Mouse (Mus musculus): ENCODE results near the gene Ttc13.
A peak's percentile ranks its signal among the peaks of the same experiment; 100 is the strongest.

The Ttc13 gene

DNA sequence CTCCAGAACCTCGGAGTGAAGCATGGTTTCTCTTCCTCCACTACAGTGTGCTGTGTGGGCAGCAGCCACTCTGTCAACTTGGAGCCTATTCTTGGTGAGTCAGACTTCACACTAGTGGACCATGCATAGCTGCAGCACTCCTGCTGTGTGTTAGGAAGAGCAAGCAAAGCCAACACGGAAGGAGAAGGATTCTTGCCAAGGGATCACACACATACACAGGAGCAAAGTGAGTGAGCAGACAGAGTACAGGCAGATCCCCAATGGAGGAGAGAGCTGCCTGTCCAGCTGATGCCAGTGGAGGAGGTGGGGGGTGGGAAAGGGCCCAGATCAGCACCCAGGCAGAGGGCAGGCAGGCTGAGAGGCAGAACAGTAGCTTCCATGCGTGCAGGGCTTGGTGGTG, 19.6 kb downstream of the Ttc13 start:
- no peak for DNase-seq

DNA sequence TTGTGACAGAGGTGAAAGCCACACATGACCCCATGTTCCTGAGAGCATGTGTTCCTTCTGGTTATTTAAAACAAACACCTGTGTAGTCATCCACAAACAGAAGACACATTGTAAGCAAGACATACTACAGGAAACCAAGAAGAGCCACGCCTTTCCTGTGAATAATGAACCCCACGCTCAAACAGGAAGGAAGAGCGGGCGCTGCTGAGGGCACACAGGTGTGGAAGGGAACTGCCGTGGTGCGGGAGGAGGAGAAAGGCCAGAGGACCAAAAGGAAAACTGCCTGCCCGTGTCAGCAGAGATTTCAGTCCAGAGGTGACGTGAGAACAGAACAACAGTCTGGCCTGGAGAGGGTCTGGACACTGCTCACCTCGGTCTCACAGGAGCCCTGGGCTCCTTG, 20.8 kb downstream of the Ttc13 start:
- DNase-seq, result peak; percentile 70 to 85

DNA sequence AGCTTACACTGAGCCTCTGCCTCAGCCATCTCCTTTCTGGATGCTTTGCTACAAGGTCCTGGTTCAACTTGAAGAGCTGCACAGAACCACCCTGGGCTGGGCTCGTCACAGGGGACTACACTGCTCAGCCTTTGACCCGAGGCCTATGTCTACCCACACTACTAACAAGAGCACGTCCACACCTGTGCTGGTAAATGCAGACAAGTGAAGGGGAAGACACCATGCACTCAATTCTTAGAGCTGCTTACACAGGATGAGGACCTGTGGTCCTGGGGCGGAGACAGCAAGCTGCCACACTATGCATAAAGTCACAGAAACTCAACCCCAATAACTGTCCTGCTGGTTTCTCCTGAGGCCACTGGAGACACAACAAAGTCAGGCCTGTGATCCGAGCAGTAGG, 21.5 kb downstream of the Ttc13 start:
- no peak for DNase-seq

DNA sequence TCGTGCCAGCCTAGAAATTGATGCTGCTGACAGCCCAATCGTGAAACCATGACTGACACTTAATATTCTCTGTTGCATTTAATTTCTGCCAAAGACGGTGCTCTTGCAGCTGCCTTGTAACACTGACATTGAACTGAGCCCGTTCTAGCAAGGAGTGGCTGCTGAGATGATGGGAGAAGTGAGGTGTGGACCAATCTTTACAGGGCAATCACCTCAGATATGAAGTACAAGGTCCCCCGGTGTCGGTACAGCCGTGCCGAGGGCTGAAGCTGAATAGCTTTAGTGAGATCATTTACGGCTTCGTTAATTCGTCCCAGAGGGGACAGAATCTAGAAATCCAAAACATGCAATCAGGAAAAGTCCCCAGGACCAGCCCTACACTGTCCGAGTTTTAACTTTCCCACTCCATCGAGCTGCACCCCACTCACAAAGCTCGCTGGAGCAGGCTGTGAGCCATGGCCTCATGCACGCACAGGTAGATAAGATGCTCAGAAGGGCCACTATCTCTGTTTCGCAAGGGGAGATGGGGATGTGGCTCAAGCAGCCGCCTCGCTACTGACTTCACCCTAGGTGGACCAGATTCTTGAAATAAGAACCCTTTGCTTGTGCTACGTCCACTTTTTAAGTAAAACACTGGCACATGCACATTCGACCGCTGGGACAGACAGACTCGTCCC, 26.2 kb downstream of the Ttc13 start:
- DNase-seq, result no peak

DNA sequence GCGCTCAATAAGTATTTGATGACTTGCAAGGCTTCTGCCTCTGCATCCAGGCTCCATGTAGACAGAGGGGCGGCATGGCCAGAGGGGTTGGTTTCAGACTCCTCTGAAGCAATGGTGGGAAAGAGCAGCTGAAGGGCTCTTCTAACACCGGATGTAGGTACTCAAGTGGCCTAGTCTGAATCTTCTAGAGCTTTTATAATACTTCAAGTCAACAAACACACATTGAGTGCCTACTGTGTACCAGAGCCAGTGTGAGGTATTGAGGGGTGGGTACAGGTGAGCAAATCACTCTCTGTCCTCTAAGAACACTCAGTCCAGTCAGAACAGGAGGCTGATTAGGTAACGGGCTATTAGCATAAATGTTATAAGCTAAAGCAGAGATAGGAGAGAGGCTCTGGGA, 30.1 kb downstream of the Ttc13 start:
- no peak for DNase-seq

DNA sequence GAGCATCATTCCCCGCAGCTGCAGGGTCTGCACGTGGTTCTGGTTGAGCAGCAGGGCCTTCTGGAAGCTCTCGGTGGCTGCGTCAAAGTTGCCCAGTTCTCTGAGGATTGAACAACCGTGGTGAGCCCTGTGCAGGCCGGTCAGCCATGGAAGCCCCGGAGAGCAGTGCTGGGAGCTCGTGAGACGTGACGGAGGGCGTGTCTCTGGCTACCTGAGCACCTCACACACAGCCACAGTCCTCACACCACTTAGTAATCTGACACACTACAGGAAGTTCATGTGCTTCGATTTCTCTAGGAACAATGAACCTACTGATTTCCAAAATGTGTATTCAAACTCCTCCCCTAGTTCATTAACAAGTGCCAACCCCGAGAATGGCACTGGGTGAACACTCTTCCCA, 32.9 kb downstream of the Ttc13 start:
- DNase-seq, result no peak

DNA sequence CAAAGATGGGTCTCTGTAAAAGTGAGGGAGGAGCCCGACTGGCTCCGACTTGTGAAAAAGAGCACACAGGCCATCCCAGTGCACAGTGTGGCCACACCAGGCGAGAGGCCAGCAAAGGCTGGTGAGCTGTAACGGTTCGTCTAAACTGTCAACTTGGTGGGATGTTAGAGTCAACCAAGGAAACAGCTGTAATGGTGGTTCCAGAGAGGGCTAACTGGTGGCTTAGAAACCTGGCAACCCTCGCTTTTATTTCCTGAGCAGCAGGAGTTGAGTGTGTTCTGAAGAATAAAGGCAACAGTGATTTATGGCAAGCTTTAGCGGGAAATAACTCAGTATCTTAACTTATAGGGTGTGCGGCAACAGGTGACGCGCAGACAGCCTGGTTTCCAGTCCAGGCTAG, 39.6 kb downstream of the Ttc13 start:
- DNase-seq, result no peak

DNA sequence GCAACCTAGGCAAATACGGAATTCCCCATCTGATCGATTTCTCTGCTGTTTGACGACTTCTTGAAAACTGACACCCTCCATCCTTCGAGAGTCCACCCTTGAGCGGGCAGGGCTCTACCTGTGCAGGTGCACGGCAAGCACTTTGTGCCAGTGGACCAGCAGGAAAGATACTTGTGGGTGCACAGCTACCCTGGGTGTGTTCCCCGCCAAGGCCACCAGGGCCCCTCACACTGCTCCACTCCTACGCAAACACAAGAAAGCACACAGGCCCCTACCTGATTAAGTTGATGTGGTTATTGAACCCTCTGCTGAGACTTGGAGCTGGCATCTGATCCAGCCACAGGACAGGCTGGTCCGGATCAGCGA, 40.0 kb downstream of the Ttc13 start:
- no peak for DNase-seq

- no peak for DNase-seq
Observed at GRCm38 (mm10) chr8:124681077-124681791, 40.5 kb downstream of the Ttc13 start.

- no peak for DNase-seq
Observed at GRCm38 (mm10) chr8:124678246-124678645, 43.5 kb downstream of the Ttc13 start.

- peak in 1 of 2 experiments; percentile 21 for DNase-seq
Observed at GRCm38 (mm10) chr8:124677486-124677885, 44.3 kb downstream of the Ttc13 start.

DNA sequence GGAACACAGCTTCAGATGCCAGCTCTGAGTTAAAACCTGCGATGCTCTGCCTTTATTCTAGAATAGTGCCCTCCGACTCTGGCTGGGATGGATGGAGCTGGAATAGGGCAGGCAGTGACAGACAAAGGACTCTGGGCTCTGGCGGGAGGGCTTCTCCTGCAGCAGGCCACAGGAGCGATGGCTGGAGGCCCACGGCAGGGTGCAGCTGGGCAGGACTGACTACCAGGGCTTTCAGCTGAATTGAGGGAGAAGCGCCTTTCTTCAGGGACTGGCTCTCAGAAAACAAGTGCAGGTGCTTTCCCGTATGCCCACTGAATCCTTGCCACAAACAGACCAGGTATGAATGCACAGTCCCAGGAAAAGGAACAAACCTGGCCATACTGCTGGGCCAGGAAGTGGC, 44.7 kb downstream of the Ttc13 start:
- DNase-seq, result no peak

DNA sequence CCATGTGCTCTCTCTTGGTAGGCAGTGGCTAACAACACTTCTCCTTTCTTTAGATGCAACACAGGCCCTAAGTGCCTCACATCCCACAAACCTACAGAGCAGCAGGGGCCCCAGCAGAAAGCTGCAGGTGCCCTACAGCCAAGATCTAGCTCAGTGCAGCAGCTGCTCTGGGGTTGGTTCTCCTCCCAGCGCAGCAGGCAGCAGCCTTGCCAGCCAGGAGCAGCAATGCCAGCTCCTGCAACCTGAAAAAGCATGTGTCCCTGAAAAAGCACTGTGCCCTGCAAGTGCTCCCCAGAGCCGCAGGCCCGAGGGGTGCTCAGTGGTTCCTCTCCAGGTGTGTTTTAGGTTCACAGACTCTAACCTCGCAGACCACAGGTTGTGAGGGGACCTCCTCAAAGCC, 45.1 kb downstream of the Ttc13 start:
- no peak for DNase-seq

- no peak for DNase-seq
Observed at GRCm38 (mm10) chr8:124672345-124672744, 49.4 kb downstream of the Ttc13 start.

- no peak for DNase-seq
Observed at GRCm38 (mm10) chr8:124668798-124669197, 53.0 kb downstream of the Ttc13 start.

- no peak for DNase-seq
Observed at GRCm38 (mm10) chr8:124664414-124664813, 57.4 kb downstream of the Ttc13 start.

- DNase-seq, result no peak
Observed at GRCm38 (mm10) chr8:124663874-124664230, 57.9 kb downstream of the Ttc13 start.

- DNase-seq, result peak; percentile 61 to 62
Observed at GRCm38 (mm10) chr8:124663112-124663873, 58.5 kb downstream of the Ttc13 start, which contains the start of gene 2310022B05Rik. Gene 2310022B05Rik (minus strand): TSS chr8:124663369.

DNA sequence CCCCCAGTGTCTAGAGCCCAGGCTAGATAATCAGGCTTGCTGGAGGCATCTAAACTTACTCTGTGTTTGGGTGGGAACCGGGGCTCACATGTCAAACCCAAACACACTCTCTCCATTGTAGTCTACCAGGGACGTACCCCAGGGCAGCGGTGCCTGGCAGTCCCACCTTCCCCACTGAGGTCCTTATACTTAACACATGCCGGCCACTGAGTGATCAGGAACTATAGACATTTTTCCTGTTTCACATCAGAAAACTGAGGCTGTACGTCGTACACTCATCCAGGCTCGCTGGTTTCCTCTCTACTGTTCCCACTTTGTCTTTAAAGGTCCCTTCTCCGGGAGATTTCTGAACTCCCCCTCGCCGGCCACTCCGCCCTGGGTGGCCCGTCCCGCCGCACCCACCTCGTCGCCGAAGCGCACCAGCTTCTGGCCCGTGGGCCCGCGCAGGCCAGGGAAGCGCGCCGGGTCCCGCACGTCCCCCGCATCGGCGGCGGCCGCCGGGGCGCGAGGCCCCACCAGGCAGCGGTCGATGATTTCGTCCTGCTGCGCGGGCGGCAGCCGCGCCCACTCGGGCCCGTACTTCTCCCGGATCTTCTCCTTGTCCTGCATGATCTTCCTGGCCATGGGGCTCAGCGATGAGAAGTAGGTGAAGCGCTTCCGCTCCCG, 59.2 kb downstream of the Ttc13 start:
- DNase-seq, result no peak

GRCm38 (mm10) chr8:124661781-124662180, 60.0 kb downstream of the Ttc13 start:
- DNase-seq, result no peak

GRCm38 (mm10) chr8:124658415-124658814, 63.4 kb downstream of the Ttc13 start:
- no peak for DNase-seq

DNA sequence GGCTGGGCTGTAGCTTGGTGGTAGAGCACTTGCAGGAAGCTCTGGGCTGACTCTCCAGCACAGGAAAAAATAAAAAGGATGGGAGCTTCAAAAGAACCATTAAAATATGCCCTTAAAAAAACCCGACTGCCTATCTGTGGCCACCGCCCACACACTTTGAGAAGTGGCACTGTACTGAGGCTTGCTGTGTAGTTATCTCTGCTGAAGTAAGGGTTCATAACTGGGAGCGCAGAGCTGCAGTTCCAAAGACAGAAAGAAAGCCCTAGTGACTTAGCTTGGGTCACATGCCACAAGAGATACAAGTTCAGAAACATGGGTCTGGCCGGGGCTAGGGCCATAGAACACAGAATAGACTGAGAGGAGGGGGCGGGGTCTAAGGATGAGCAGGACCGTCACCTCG, 63.8 kb downstream of the Ttc13 start:
- no peak for DNase-seq

All from thymus, adult 18-20 months (tissue).